Mouse (Mus musculus): ENCODE measurements around the gene Lef1. TPM values are rescaled to one million over a fixed set of nuclear protein-coding genes. Genes with fewer than 3 reads are reported as not detected.

Gene Lef1
- polyA plus RNA-seq, 1 experiment, result 12.0 TPM

DNA sequence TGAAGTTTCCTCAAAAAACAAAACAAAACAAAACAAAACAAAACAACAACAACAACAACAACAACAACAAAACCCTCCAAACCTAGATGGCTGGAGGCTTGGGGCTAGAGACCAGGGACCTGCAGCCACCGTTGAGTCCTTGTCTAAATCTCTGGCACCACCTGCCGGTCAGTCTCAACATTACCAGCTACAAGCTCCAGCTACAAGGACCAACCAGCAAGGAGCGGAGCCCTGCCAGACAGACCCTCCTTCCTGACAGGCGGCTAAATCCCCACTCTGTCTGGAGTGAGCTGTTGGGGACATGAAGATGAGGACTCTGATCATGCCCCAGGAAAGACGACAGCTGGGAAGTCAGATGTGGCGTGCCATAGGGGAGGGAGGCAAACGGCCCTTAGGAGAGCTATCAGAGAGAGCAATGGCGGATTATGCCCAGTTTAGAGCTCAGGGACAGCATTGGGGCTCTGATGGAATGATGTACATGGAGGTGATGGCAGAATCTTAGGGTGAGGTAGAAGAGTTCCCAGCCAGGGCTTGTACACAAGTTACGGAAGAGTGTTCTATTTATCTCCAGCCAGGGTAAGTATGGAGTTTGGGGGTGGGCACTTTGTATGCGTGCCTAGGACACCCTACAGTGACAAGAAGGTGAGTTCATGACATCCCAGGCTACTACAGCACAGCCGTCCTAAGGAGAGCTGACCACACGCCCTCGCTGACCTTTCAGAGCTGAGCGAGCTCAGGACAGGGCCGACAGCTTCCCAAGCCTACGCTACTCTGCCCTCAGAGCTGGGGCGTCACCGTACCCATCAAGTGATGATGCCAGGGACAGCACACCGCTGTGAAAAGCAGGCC lies 127.7 kb downstream of the Lef1 start:
- DNase-seq (ENCODE audit: extremely low spot score in 1 of 2, low spot score in 1 of 2), result peak; percentile 41 to 87

DNA sequence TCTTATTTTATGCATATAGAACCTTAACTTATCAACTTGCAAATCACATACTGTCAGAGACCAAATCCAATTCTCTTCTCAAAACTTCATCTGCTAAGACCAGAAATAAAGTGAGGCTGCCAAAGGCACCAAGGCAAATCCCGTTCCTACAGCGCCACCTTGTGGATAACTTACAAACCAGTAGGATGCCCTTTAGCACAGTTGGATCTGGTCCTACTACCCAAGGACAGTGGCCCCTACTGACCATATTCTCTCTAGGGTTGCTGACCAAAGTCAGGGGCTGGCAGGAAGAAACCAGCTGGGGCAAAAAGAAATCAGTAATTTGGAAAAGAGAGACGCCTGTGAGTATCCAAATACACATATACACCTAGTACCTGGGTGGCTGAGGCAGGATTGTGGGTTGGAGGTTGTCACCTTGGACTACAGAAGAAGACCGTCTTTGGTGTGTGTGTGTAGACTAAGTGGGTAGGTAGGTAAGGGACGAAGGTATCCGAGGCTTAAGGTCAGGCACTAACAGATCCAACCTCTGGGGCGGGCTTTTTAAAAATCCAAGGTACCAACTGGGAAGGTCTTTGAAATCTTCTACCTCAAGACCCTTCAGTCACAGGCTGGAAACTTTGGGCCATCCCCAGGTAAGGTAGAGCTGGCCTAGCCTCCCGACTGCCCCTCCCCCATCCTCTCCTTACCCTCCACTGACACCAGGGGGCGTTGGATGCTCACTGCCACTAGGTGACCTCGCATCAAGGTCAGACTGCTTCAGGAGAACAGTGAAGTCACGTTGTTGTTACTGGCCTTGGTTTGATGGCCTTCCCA lies 135.7 kb downstream of the Lef1 start:
- DNase-seq (ENCODE audit: extremely low spot score in 1 of 2, low spot score in 1 of 2), result peak; percentile 46 to 90

DNA sequence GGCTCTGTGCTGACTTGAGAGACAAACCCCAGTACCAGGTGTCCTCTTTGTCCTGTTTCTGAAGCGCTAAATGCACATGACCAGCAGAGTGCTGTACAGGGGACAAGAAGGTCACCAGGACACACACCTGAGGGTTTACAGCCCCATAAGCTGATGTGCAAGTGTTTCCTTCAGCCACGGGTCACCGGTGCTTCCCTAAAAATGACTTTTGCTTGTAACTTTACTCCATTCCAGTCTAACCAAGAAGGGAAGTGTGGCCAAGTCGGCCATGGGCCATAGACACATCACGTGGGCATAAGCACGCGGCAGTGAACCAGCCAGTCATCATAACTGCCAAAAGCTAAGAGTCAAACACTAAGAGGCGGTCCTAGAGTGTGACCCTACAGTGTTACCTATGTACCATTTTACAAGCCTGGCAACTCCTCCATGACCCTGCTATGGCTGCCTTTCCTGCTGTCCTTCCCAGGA lies 136.3 kb downstream of the Lef1 start:
- DNase-seq (ENCODE audit: extremely low spot score in 1 of 2, low spot score in 1 of 2), result no peak

GRCm38 (mm10) chr3:131247447-131247846 lies 137.2 kb downstream of the Lef1 start:
- no peak for DNase-seq (ENCODE audit: extremely low spot score in 1 of 2, low spot score in 1 of 2)

DNA sequence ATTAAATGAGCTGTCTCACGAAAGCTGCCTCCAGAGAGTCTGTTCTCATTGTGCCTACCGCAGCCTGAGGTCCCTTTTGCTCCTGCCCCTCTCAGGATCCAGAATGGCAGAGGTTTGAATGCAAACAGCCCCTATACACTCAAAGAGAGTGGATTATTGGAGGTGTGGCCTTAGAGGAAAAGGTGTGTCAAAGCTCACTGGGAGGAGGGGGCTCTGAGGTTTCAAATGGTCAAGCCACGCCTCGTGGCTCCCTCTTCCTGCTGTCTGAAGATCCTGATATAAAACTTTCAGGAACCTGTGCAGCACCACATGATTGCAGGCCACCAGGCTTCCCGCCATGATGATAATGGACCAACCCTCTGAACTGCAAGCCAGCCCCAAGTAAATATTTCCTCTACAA lies 137.6 kb downstream of the Lef1 start:
- DNase-seq (ENCODE audit: extremely low spot score in 1 of 2, low spot score in 1 of 2), result no peak

- no peak for DNase-seq (ENCODE audit: extremely low spot score in 1 of 2, low spot score in 1 of 2)
Observed at GRCm38 (mm10) chr3:131248444-131248843, 138.2 kb downstream of the Lef1 start.

DNA sequence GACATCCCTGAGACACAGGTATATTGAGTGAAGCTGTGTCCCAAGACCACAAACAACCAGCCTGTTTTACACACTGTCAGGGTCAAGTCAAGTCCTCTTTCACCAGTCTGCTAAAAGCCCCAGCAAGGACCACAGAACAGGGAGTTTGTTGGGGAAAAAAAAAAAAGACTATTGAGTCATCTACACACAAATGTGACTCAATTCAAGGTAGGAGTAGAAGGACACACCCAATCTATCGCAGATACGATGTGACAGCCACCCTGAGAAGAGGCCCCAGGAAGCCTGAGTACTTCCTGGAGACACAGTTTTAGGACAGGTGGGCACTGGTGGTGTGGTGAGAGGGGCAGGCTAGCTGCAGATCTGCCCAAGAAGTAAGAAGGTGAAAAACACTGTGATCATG lies 140.0 kb downstream of the Lef1 start:
- no peak for DNase-seq (ENCODE audit: extremely low spot score in 1 of 2, low spot score in 1 of 2)

- DNase-seq (ENCODE audit: extremely low spot score in 1 of 2, low spot score in 1 of 2), result no peak
Observed at GRCm38 (mm10) chr3:131250978-131251377, 140.7 kb downstream of the Lef1 start.

DNA sequence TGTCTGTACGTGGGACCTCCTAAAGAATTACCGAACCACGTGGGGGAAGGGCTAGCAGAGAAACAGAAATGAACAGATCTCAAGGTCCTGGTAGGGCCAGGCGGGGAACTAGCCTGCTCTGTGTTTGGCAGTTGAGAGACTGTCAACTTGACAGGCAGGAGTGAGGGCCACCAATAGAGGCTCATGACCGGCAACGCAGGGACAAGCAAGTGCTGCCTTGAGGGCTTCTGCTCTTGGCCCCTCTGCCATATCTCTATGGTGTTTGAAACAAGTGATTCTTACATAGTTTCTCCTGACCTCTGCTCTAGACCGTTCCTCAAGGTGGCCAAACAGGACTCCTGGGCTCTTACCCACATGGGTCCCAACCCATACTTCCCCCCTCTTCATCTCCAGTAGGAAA lies 141.3 kb downstream of the Lef1 start:
- no peak for DNase-seq (ENCODE audit: extremely low spot score in 1 of 2, low spot score in 1 of 2)

DNA sequence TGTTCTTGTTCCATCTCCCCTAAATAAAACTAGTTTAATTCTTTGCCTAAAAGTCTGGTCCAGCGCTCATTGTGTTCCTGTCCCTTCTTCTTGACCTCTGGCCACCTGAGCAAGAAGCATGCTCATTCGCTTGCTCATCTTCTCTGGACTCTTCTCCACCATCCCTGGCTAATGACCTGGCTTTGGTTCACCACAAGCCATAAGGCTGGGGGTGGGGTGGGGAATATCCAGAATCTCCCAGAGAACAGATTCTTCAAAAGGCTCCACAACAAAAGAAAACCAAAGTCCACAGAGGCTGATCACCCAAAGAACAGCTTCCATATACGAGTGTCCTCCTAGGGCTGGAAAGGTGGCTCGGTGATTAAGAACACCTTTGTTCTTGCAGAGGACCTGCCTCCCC lies 144.7 kb downstream of the Lef1 start:
- DNase-seq (ENCODE audit: extremely low spot score in 1 of 2, low spot score in 1 of 2), result no peak

GRCm38 (mm10) chr3:131255399-131255981 lies 145.2 kb downstream of the Lef1 start:
- DNase-seq (ENCODE audit: extremely low spot score in 1 of 2, low spot score in 1 of 2), result no peak

DNA sequence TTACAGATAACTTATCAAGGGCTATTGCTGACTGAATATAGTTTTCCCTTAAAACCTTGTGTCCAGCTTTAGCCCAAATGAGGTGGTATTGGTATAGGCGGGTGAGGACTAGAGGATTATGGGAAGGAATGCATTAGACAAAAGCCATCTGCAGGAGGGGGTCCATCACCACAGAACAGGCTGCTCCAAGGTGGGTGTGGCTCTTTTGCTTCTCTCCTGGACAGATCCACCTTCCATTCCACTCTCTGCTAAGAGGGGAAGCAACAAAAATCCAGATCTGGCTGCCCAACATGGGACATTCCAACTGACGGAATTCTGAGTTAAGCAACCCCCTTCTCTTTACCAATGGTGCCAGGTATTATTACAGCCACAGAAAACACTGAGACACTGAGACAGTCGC lies 148.7 kb downstream of the Lef1 start:
- DNase-seq (ENCODE audit: extremely low spot score in 1 of 2, low spot score in 1 of 2), result no peak

DNA sequence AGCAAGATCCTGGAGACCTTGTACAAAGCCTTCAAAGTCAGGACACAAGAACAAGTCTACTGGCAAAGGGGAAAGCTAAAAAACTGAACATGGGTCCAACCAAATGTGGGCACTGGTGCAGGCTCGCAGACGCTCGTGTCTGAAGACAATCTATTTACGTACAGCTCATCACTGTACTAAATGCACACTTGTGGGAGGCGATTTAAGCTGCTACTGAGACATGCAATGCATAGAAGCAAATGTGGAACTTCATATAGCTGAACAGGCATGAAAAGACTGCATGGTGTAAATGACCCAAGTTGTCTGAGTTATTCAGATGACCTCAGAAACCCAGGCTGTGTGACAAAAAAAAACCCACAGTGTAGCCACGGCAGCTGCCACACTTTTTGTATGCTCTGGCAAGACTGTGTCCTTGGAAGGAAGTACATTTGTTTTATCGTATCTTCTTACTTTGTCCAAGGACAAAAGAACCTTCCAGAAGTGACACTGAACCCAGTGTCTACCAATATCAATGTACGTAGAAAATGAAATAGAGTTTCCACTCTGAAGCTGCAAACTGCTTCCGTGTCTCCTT lies 149.2 kb downstream of the Lef1 start:
- DNase-seq (ENCODE audit: extremely low spot score in 1 of 2, low spot score in 1 of 2), result peak in 1 of 2 experiments; percentile 13

DNA sequence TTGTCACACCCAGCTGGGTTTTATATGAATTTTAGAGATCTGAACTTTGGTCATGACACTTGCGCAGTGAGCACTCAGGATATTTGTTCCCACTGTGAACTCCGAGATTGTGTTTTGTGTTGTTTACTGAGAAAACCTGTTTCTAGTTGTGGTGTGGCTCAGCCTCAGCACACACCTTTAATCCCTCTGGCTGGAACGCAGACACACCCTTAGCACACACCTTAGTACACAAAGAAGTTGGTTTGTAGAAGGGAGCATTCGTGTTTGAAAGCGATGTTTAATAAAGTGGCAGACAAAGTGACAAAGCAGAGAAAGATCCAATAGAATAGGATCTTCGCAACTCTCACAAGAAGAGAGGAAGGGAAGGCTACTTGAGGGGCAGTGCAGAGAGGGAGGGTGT lies 150.1 kb downstream of the Lef1 start:
- no peak for DNase-seq (ENCODE audit: extremely low spot score in 1 of 2, low spot score in 1 of 2)

DNA sequence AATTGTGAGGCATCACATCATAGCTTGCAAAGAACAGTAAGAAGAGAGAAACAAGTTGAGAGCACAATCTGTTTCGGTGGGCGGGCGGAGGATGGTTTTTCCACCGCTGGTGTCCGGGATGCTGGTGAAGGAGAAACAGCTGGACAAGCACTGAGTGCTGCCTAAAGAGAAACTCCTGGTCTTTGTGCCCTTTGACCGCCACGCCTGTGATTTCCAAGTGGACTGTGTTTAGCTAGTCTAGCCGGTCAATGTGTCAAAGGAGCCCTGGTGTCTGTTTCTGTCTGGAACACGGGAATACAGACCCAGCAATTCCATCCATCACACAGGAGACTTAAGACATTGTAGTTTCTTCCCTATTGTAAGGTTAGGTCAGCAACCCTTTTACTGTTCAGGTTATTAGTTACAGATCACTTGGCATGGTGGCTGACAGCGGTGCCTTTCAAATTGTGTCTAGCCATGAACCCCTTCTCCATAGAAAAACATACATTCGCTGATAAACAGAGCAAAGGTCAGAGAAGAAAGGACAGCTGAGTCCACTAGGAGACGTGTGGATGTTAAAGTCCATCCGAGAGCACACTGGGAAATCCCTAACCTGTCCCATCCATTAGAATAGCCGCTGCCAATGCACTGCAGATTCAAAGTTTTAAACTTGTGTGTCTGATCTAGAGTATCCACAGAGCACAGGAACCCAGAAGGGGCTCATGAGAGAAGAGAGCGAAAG lies 153.7 kb downstream of the Lef1 start:
- no peak for DNase-seq (ENCODE audit: extremely low spot score in 1 of 2, low spot score in 1 of 2)

- peak in 1 of 2 experiments; percentile 10 for DNase-seq (ENCODE audit: extremely low spot score in 1 of 2, low spot score in 1 of 2)
Observed at GRCm38 (mm10) chr3:131265516-131265915, 155.2 kb downstream of the Lef1 start.

DNA sequence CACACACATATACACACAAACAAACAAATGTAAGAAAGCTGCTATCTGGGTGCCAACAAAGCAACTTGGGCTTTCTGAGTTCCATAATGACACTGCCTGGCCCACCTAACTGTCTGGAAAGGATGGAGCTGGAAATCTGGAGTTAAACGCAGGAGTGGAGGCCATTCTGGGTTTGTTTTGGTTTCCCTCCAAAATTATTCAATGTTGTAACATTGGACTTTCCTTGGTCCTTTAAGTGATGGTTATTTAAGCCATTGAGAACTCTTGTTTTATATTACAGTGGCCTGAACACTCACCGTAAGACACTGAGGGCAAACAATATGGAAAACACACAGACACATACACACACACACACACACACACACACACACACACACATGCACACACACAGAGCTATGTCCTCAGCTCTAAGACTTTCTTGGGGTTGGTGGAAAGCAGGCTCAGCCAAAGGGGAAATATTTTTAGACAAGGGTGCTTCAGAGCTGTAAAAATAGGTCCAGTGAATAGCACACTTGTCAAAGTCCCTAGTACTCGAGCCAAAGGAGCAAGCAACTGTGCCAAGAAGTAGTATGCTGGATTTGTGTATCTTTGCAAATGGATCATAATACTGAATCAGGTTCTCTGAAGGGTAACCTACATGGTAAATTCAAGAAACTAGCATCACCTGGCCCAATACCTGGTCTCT lies 156.2 kb downstream of the Lef1 start:
- no peak for DNase-seq (ENCODE audit: extremely low spot score in 1 of 2, low spot score in 1 of 2)

DNA sequence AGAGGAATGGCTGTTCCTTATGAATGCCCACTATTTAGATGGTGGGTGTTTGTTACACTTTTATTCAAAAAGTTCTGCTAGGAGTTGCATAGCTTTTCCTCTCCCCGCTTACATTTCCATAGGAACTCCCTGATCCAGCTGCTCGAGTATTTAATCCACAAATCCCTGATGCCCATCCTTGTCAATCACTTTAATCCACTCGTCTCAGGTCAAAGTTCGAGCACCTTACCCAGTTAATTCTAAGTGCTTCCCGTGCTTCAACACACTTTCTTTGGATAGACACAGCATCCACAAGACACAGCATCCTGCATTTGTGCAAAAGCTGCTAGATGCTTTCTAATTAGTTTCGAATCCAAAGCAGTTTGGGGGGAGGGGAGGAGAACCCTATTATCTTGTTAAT lies 160.1 kb downstream of the Lef1 start:
- DNase-seq (ENCODE audit: extremely low spot score in 1 of 2, low spot score in 1 of 2), result no peak

DNA sequence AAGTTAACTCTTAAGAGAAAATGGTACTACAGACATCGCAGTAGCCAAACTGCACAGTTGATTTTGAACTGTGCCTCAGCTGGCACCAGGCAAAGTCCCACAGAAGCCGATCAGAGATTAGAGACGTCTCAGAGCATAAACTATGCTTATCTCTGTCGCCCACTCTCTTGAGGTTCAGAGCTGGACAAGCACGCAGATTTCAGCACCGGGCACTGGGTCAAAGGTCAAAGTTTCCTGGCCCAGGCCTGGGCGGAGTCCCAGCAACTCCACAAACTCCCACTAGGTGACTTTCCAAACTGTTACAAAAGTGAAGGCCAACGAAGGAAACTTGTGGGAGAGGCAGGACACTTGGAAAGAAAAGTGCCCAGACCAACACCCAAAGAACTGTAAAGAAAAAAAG lies 160.9 kb downstream of the Lef1 start:
- DNase-seq (ENCODE audit: extremely low spot score in 1 of 2, low spot score in 1 of 2), result no peak
